Mouse (Mus musculus) c-Kit-positive CD71-positive TER-119-negative erythroid progenitor cells, embryonic 14.5 days (primary cell): Measurements from ENCODE around the gene Nucb1.
"Not testable (repeated sequence)": the region's sequence is repeated elsewhere in the genome, so short reads cannot be mapped to it uniquely, and the experiment has no call there.

Experiments
- DNase-seq: peaks from one replicate; pipeline ENCODE4 v3.0.0-alpha.2; 2013; ENCODE audit warnings: low read depth

The Nucb1 gene

DNA sequence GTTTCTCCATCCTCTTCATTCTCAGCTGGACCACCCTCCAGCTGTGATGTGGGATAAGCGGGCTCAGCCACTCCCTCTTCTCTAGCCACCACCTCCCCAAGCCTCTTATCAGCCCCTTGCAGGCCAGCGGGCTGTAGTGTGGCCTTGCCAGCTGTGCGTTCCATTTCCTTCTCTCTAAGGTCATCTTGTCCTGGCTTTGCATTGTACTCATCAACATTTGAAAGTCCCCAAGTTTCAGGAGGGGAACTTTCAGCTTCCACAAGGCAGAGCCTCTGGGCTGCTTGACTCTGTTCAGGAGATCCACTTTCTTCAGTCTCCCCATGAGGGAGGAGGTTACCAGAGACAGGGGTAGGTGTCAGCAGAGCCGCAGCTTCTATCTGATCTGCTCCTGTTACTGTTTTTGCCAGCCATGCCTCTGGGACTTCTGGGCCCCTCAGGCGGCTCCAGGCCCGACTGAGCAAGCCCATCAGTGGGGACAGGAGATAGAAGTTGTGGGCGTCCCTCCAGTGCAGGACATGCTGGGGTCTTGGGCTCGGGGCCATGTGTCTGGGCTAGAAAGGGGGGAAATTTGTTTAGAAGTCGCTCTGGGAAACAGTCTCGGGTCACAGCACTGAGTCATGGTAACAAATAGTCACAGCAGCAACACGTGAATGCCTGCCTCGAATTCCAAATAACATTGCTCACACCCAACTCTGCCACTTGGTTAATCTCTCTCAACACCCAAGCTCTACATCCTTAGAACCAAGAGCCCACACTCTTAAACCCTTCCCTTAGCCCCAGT, 14.8 kb upstream of the Nucb1 start:
- peak; percentile 92 for DNase-seq

DNA sequence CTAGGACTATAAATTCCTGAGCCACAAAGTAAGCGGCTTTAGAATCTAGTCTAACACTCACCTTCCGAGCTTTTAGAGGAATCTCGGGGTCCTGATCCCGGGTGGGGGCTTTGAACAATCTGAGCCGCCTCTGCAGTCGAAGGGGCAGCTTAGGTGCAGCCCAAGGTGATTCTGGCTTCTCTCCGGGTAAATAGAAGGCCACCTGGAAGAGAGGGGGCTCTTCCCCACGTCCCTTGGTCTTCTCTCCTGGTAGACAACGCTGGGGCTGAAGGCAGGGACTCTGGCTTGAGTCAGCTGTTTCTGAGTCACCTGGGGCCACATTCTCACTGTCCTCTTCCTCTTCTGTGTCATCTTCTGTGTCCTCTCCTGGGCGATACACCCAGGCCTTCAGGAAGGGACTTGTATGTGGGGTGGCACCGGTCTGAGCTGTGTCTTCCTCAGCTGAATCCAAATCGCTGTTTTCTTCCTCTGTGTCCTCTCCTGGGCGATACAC, 13.5 kb upstream of the Nucb1 start:
- DNase-seq = no peak

DNA sequence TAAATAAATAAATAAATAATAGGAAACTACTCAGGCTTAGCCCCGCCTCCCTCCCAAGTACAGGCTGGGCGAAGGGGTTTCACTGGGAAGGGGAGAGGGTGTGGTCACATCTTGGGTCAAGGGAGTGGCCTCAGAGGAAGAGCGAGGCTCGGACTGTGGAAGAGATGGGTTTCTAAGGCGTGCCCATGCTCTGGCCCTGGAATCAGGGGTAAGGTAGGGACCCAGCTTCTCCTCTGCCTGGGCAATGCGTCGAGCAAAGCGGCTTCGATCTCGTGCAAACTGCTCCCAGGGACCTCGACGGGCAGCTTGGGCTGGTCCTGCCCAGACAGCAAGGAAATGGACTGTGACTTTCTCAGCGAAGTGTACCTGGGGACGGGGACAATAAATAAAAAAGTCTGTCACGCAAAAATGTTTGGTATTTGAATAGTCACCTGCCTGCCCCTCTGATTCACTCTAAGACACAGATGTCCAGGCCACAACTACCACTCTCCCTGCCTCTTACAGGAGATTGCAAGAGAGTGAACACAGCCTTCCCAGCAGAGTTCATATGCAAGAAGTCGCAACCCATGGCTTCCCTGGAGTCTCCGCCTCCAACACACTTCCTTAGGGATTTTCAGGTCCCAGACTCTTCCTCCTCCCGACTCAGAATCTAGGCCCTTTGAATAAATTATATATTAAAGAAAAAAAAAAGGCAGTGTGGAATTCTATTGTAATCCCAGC, 12.9 kb upstream of the Nucb1 start:
- DNase-seq = no peak

DNA sequence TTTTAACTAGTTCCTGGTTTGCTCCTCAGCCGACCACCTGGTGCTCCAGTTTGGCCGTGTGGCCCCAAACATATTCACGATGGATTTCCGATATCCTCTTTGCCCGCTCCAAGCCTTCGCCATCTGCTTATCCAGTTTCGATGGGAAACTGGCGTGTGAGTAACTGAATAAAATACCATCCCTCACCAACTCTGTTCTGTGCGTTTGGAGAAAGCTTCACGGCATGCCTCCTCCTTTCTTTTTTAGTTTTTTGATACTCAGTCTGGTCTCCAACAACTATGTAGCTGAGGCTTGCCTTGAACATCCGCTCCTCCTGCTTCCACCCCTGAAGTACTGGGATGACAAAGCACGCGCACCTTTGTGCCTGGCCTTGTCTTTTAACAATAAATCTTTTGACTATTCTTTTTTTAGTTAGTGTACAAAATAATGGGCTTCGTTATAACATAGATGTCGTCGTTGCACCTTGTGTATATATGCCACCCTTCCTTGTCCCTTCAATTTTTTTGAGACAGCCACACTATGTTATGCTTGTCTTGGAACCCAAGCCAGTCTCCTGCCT, 12.1 kb upstream of the Nucb1 start:
- DNase-seq = no peak

DNA sequence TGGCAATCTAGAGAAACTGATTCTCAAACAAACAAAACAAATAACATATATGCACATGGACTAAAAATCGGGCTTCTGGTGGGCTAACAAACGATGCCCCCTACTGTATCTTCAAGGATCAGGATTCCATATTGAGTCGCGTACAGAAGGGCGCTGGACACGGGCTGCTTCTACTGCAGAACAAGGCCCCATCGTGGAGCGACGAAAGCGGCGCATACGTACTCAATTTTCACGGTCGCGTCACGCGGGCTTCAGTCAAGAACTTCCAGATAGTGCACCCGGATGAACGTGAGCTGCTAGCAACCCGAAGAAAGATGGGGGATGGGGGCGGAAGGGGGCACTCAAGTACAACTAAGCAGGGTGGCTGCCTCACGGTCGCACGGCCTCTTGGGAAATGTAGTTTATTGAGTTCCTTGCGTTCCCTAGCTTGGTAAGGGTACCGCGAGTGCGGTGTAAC, 11.6 kb upstream of the Nucb1 start:
- DNase-seq = peak; percentile 81

DNA sequence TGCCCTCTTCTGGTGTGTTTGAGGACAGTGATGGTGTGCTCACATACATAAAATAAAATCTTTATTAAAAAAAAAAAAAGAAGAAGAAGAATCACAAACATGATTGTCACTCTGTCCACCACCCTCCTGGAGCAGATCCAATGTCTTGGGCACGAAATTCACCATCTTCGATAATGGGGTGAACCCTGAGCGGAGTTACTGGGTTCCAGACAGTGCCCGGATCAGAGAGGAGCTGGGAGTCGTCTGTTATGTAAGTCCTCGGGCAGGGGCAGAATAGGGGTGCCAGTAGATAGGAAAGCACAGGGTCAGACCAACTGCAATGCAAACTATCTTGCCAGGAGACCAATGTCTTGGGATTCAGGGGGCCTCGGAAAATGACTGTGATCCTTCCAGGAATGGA, 10.4 kb upstream of the Nucb1 start:
- no peak for DNase-seq

DNA sequence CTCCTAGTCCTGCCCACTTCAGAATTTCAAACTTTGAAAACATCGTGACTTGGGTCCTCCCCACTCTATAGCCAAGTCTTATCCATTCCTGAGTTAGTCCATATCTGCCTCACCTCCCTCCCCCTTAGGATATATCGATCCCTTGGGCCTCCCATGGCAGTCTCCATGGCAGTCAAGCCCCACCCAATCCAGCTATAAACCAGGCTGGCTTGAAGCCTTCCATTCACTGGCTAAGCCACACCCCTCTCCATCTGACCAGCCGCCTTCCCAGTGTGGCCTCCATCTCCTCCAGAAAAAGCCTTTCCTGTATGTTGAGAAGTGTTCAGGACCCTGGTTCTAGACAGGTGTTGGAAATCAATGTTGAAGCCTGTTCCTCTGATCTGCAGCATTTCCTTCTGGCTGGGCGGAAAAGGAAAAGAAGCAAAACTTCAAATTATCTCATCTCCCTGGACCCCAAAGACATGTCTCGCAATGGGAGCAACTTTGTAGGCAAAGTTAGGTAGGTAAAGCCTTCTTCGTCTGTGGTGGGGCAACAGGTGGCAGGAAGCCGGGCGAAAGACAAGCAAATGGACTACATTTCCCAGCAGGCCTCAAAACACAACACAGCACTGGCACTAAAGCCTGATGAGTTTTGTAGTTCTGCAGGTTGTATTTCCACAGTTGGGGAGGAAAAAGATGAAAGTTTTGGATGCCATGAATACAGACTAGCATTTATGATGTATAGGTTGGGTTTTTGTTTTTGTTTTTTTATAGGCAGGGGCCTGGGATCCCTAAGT, 9.3 kb upstream of the Nucb1 start:
- DNase-seq = no peak

DNA sequence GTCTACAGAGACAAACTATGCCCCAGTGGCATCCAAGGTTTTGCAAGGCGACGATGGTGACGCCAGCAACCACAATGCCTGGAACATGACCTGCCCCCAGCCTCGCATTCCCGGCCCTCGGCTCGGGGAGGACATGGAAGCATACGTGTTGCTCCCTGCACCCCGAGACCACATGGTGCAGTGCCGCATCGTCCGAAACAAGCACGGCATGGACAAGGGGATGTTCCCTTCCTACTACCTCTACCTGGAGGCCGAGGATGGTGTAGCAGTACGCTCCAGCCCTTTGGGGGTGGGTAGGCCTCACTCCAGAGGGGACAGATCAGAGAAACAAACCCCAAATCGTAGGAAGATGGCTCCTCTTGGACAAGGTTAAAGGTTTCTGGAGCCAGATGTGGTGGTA, 8.4 kb upstream of the Nucb1 start:
- DNase-seq = no peak

DNA sequence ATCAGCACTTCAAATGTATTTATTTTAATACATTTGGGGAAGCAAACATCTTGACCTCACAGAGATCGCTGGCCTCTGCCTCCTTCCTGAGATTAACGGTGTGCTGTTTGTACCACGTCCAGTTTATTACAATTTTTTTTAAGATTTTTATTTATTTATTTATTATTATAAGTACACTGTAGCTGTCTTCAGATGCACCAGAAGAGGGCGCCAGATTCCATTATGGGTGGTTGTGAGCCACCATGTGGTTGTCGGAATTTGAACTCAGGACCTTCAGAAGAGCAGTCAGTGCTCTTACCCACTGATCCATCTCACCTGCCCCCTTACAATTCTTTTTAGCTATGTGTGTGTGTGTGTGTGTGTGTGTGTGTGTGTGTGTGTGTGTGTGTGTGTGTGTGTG, 6.6 kb upstream of the Nucb1 start:
- DNase-seq = not testable (repeated sequence)

DNA sequence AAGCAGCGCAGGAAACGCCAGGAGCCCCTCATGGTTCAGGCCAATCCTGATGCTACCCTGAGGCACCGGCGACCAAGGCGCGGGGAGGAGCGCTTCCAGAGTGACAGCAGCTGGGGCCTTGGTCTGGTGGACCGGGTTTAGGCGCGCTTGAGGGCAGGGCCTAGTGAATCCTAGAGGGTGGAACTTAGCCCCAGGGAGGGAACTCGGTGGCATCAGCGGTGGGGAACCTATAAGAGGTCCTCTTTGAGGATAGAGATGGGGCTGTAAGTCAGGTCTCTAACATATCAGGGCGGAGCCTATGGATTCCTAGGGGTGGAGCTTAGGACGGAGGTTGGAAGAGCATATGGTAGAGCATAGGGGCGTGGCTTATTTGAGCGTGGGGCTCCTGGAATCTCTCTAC, 5.2 kb upstream of the Nucb1 start:
- peak; percentile 87 for DNase-seq

DNA sequence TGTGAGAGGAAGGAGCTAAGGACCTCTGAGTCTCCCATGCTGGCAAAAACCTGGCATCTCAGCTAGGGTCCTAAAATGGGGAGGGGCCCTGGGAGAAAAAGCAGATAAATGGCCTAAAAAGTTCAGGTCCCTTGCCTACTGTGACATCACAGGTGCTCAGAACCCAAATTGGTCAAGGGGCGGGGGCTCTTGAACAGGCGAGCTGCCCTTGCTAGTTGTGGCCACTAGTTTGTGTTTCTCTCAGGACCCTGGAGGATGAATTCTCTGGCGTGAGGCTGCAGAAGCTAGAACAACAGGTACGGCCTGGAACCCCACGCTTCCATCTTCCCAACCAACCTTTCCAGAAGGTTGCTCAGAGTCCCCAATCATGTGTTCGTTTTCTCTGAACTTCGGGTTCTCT, 4.2 kb upstream of the Nucb1 start:
- DNase-seq = no peak

DNA sequence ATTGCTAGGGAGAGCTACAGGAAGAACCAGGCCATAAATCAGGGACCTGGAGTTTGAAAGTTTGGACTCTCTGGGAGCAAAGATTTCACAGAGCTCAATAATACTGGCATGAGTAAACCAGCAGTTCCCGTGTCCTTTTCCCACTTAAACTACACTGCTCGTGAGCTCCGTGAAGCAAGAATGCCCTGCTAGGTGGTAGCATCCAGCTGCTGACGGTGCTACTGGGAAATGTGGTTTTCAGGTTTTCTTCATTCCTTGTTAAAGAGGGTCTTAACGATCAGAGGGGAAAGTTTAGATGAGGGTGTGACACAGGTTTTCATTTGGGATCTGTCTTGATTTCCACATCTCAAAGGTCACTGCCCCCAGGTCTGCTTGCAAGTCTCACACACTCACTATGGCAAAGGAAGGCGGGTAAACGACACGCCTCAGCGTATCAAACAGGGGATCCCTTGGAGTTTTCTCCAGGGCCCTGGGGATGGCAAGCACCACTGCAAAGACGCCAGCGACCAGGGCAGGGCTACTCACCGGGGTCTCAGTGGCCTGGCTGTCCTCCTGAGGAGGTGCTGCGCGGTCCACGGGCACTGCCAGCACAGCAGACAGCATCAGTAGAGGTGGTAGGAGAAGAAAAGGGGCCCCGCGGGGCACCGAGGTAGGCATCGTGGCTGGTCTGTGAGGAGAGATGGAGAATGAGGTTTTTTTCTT, 874 bp downstream of the Nucb1 start:
- no peak for DNase-seq

DNA sequence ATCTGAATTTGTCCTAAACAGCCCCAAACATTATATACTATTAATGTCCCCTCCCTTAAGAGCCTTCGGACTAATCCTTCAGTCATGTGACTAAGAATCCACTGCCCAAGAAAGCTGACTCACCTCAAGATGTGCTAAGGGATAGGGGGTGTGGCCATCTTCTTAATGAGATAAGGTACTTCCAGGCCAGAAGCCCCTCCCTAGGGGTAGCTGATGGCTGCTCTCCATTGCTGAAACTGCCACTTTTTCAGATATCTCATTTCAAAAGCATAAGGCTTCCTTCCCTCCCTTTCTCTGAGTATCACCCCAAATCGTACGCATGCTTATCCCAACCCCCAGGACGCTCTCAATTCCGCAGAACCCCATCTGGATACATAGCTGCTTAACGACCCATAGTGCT, 1.6 kb downstream of the Nucb1 start:
- DNase-seq = peak; percentile 85

DNA sequence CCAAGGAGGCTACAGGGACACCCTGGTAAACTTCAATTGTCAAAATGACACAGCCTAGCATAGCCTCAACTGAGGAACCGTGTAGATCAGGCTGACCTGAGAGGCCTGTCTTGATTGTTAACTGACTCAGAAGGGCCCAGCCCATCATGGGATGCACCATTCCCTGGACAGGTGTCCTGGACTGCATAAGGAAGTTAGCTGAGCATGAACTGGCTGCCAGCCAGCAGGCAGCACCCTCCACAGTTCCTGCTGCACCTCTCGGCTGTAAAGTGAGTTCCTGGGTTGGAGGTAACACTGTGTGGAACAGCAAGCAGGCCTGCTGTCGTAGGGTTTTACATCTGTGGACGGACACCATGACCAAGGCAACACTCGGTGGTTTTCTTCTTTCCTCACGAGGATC, 2.6 kb downstream of the Nucb1 start:
- DNase-seq = no peak

DNA sequence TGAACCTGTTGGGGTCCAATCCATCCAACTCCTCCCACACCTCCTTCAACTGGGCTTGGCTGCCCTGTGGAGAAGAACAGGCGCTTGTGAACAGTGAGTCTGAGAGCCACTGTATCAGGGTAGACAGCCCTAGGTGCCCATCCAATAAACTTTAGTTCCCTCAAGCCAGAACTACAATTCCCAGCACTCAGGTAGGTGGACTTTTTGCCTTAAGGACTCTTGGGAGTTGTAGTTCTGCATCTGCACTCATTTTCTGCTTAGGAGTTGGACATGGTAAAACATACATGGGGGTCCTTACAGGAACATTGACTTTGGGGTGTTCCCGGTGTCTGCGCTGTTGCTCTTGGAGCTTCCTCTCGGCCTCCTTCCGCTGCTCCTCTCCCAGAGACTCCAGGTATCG, 11.8 kb downstream of the Nucb1 start:
- no peak for DNase-seq

DNA sequence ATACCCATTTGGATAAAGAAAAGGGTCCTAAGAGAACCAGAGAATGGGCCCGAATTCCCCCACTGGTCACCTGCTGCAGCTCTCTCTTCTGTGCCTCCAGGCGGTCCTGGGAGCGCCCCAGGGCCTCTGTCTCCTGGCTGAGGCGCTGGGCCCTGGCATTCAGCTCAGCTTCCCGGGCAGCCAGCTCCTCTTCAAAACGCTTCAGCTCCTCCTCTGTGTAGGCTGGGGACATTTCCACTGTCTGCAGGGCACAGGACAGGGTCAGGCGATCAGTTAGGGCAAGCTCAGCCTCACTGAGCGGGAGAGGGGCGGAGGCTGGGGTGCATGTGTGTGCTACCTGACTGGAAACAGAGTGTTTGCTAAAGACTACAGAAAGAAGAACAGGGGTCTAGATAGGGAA, 15.7 kb downstream of the Nucb1 start:
- no peak for DNase-seq

DNA sequence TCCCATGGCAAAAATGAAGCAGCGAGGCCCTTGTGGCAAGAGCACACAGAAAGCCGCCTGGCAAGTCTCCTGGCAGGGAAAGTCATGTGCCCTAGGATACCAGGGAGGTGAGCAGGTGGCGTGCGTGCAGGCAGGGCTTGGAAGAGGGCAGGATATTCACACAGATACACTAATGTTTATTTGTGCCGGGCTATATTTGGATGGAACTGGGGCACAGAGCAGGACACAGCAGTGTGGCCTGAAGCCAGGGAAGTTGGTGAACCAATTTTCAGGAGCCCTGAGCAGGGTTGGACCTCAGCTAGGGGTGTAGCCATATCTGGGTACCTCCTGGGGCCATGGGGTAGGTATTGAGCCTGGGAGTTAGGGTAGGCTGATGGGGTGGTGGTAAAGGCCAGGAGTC, 17.3 kb downstream of the Nucb1 start:
- DNase-seq = no peak

DNA sequence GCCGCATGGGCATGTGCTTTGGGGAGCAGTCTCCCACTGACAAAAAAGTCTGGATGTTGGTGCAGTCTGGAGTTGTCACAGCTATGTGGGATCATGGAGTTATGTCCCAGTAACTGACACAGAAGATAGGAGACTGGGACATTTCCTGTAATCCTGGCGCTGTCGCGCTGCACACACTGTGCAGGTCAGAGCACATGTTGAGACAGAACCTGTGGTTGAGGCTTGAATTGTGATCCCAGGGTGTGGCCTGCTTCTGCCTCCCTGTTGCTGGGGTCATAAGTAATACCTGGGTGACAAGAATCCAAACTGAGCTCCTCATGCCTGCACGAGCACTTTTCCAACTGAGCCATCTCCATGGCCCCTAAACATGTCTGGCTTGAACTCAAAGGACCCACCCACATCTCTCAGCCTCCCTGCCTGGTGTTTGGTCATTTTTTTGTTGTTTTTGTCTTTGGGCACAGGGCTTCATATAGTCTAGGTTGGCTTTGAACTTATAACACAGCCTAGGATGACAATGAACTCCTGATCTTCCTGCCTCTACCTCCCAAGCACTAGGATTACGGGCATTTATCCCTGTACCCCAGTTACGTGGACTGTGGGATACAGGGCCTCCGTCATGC, 17.9 kb downstream of the Nucb1 start:
- no peak for DNase-seq

DNA sequence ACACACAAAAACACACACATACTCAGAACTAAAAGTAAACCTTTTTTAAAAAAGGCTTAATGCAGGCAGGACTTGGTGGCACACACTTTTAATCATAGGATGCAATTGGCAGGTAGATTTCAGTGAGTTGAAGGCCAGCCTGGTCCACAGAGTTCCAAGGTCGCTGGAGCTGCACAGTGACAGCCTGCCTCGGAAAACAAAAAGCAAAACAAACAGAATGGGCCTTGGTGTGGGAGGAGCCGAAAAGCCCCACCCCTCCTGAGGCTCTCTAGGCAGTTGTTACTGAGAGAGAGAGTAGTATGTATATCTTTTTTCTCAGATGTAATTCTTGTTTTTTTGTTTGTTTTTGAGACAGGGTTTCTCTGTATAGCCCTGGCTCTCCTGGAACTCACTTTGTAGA, 18.9 kb downstream of the Nucb1 start:
- DNase-seq = peak; percentile 42

DNA sequence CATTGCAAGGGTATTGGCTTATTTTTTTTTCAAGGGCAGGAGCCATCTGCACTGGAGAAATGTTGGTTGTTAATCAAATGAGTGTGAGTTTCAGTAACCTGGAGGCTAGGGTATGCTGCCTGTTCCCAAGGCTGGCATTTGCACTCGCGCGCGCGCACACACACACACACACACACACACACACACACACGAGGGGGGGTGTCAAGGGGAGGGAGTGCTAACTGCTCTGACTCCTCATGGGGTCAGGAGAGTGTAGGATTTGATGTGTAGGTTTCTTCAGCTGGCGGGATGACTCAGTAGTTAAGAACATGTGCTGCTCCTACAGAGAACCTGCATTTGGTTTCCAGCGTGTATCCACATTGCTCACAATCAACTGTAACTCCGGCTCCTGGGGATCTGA, 19.4 kb downstream of the Nucb1 start:
- no peak for DNase-seq

DNA sequence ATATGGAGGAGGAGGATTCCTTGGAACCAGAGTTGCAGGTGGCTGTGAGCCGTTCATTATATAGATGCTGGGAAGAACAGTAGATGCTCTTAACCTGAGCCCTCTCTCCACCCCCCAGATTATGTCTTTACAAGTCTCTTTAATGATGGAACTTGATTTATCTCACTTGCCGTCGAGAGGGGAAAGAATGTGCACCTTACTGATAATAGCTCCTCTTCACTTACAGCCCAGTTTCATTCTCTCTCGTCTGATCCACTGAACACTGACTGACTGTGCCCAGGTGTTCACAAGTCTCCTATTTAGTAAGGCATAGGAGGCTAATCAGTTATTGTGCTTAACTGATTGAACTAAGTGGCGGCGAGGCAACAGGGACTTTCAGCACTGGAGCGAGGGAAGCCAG, 20.6 kb downstream of the Nucb1 start:
- DNase-seq = peak; percentile 66
